8 mouse cellular contexts compared by ENCODE assay signal in genomic region chr4:99650088-99650944, GRCm38 (mm10). TPM values are rescaled to one million over a fixed set of nuclear protein-coding genes. Genes with fewer than 3 reads are reported as not detected.
DNase-seq lines count a peak whose midpoint lies in the region; ATAC-seq lines count a peak whose summit lies in the region.

No protein-coding gene starts in this region.

- H3K9ac ChIP-seq in forebrain, embryonic 14.5 days (ENCODE audit: low read length), result no peak overlapping the region
- no peak overlapping the region for H3K9ac ChIP-seq in intestine, embryonic 14.5 days (ENCODE audit: low read length)
- no peak overlapping the region for H3K9ac ChIP-seq in neural tube, embryonic 12.5 days

- no peaks in the 10 kb centered on the region for H3K36me3 ChIP-seq in forebrain, embryonic 10.5 days (replicated peaks)
- no peaks in the 10 kb centered on the region for H3K36me3 ChIP-seq in forebrain, embryonic 14.5 days (ENCODE audit: control insufficient read depth, insufficient read depth, low read length)
- H3K36me3 ChIP-seq in intestine, embryonic 14.5 days (ENCODE audit: control insufficient read depth, insufficient read depth, low read length), result no peaks in the 10 kb centered on the region
- no peaks in the 10 kb centered on the region for H3K36me3 ChIP-seq in neural tube, embryonic 12.5 days

- no peak overlapping the region for H3K4me2 ChIP-seq in forebrain, embryonic 14.5 days (ENCODE audit: low read length)
- H3K4me2 ChIP-seq in intestine, embryonic 14.5 days (ENCODE audit: low read length), result no peak overlapping the region
- H3K4me2 ChIP-seq in neural tube, embryonic 12.5 days (replicated peaks), result peak overlapping the region; percentile 50

- peaks cover 99% of the 10 kb centered on the region for H3K27me3 ChIP-seq in forebrain, embryonic 10.5 days (ENCODE audit: poor library complexity, severe bottlenecking)
- H3K27me3 ChIP-seq in forebrain, embryonic 14.5 days (replicated peaks; ENCODE audit: control insufficient read depth, insufficient read depth, low read length), result peaks cover 81% of the 10 kb centered on the region
- H3K27me3 ChIP-seq in intestine, embryonic 14.5 days (replicated peaks; ENCODE audit: control insufficient read depth, insufficient read depth, low read length), result peaks cover 87% of the 10 kb centered on the region
- H3K27me3 ChIP-seq in neural tube, embryonic 12.5 days (replicated peaks), result peaks cover 89% of the 10 kb centered on the region

- H3K9me3 ChIP-seq in forebrain, embryonic 10.5 days, result no peaks in the 10 kb centered on the region
- no peaks in the 10 kb centered on the region for H3K9me3 ChIP-seq in forebrain, embryonic 14.5 days (replicated peaks; ENCODE audit: control insufficient read depth, low read length)
- H3K9me3 ChIP-seq in intestine, embryonic 14.5 days (ENCODE audit: control insufficient read depth, low read length), result no peaks in the 10 kb centered on the region
- no peaks in the 10 kb centered on the region for H3K9me3 ChIP-seq in neural tube, embryonic 12.5 days

- ATAC-seq in forebrain, embryonic 14.5 days, result no peak
- no peak for ATAC-seq in intestine, embryonic 14.5 days (replicated peaks; ENCODE audit: low FRiP score, low TSS enrichment, low read depth)
- ATAC-seq in neural tube, embryonic 12.5 days (ENCODE audit: low FRiP score, low read depth), result no peak

- peak overlapping the region; percentile 33; the same call in 1 of the 2 replicates for H3K4me3 ChIP-seq in forebrain, embryonic 10.5 days
- H3K4me3 ChIP-seq in forebrain, embryonic 14.5 days (ENCODE audit: low read depth, low read length), result no peak overlapping the region
- H3K4me3 ChIP-seq in intestine, embryonic 14.5 days (ENCODE audit: low read depth, low read length), result no peak overlapping the region; the same call in 1 of the 2 replicates
- H3K4me3 ChIP-seq in neural tube, embryonic 12.5 days, result 0 out of 2 replicates have a peak overlapping the region, but pooled peaks have one; percentile 18

- no peak overlapping the region for H3K27ac ChIP-seq in forebrain, embryonic 10.5 days
- no peak overlapping the region for H3K27ac ChIP-seq in forebrain, embryonic 14.5 days (ENCODE audit: low read depth, low read length)
- no peak overlapping the region for H3K27ac ChIP-seq in intestine, embryonic 14.5 days (ENCODE audit: low read depth)
- H3K27ac ChIP-seq in neural tube, embryonic 12.5 days, result no peak overlapping the region

- DNase-seq in forebrain, embryonic 10.5 days (ENCODE audit: extremely low spot score, low spot score), result no peak
- no peak for DNase-seq in forebrain, embryonic 14.5 days (ENCODE audit: low spot score)
- DNase-seq in thymus, postnatal 4 days, result peak; percentile 47
- no peak for DNase-seq in thymus, adult 18-20 months
- peak; percentile 61 for DNase-seq in intestine, embryonic 14.5 days (ENCODE audit: low spot score)
- no peak for DNase-seq in yolk sac, embryonic 10.5 days (ENCODE audit: low spot score)
- no peak for DNase-seq in urinary bladder, adult 18-20 months (ENCODE audit: low spot score in 2 of 2)

- peaks cover 30% of the 10 kb centered on the region for H3K4me1 ChIP-seq in forebrain, embryonic 10.5 days
- H3K4me1 ChIP-seq in forebrain, embryonic 14.5 days (ENCODE audit: control insufficient read depth, insufficient read depth, low read length), result peaks cover 3% of the 10 kb centered on the region; the same call in 1 of the 2 replicates
- H3K4me1 ChIP-seq in intestine, embryonic 14.5 days (replicated peaks; ENCODE audit: control insufficient read depth, insufficient read depth, low read length), result no peaks in the 10 kb centered on the region; the same call in 1 of the 2 replicates
- peaks cover 11% of the 10 kb centered on the region; the same call in 1 of the 2 replicates for H3K4me1 ChIP-seq in neural tube, embryonic 12.5 days

- WGBS in forebrain, embryonic 10.5 days, result 3% methylated on average over 44 of the region's 44 CpGs
- WGBS in forebrain, embryonic 14.5 days, result 2% methylated on average over 44 of the region's 44 CpGs
- WGBS in intestine, embryonic 14.5 days, result 2% methylated on average over 44 of the region's 44 CpGs
- 2% methylated on average over 44 of the region's 44 CpGs for WGBS in neural tube, embryonic 12.5 days

RNA-seq across cellular contexts. Expression of gene Foxd3, which starts 5.8 kb away (rescaled TPM):
- polyA plus RNA-seq in forebrain, embryonic 10.5 days (2016; fragmentation: Nextera tagmentation; extraction: Ambion mirVana), result 0.07 and 0.11 TPM in 2 replicates
- polyA plus RNA-seq in forebrain, embryonic 14.5 days (2014; fragmentation: Nextera tagmentation; extraction: Ambion mirVana), result 0.12 TPM in 1 of 2 replicates, not detected in the other
- polyA plus RNA-seq in intestine, embryonic 14.5 days (2014; fragmentation: Nextera tagmentation; extraction: Ambion mirVana), result 1.3 and 1.4 TPM in 2 replicates
- polyA plus RNA-seq in neural tube, embryonic 12.5 days (2016; fragmentation: Nextera tagmentation; extraction: Ambion mirVana), result 8.9 and 9.3 TPM in 2 replicates

Comparison
In these comparisons a context has a peak if more than half of its experiments do, and no peak if none do; other contexts are left out.
1. DNase-seq: peak in thymus, postnatal 4 days (single experiment) and intestine, embryonic 14.5 days (single experiment); none in forebrain, embryonic 10.5 days (single experiment), forebrain, embryonic 14.5 days (single experiment), thymus, adult 18-20 months (0 of 2), yolk sac, embryonic 10.5 days (single experiment) and urinary bladder, adult 18-20 months (0 of 2).
2. H3K4me3 ChIP-seq: peak in forebrain, embryonic 10.5 days (single experiment) and neural tube, embryonic 12.5 days (single experiment); none in forebrain, embryonic 14.5 days (single experiment) and intestine, embryonic 14.5 days (single experiment).